Mouse (Mus musculus) megakaryocyte, adult 5-6 weeks (primary cell): Measurements from ENCODE around the gene Fgd2. TPM values are rescaled to one million over a fixed set of nuclear protein-coding genes. Genes with fewer than 3 reads are reported as not detected.

Experiments used
- ATAC-seq: 2 replicates; pipeline ENCODE4 v1.8.0; 2016; ENCODE audit warnings: mild to moderate bottlenecking, inconsistent platforms; ENCODE audit not compliant: poor library complexity, severe bottlenecking
- total RNA-seq, 2 experiments: library from RNA; stranded (forward) in 1 of 2; stranded (reverse) in 1 of 2; fragments of 153-499, 151-499 nt in 1 of 2; fragments of 221-1000, 200-1000 nt in 1 of 2; gene quantifications; 2 replicates each; pipeline versions ENCODE4 v1.2.3 to v1.2.4; 2015 to 2017

Gene Fgd2
- total RNA-seq, 2 experiments from 2014 or later = 44.8 to 48.0 TPM

DNA sequence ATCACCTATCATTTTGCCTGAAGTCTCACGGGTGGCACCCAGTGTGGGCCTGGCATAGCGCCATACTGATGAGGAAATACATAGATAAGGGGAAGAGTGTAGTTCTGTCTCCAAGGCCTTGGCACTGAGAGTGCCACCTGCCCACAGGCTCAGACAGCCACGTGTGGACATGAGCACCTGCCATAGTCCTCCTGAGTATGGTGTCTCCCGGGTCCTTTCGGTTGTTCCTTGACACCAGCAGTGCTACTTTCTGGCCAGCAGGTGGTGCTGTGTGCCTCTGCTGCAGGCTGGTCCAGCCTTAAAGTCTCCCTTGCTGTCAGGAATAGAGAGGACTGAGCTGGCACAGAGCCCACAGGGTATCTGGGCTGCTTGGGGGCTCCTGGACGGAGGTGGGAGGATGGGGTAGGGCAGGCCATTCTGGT is 36.1 kb downstream of the Fgd2 start:
- ATAC-seq = peak; percentile 37

- peak; percentile 29 for ATAC-seq
Measured at GRCm38 (mm10) chr17:29397480-29398433, 37.0 kb downstream of the Fgd2 start.

DNA sequence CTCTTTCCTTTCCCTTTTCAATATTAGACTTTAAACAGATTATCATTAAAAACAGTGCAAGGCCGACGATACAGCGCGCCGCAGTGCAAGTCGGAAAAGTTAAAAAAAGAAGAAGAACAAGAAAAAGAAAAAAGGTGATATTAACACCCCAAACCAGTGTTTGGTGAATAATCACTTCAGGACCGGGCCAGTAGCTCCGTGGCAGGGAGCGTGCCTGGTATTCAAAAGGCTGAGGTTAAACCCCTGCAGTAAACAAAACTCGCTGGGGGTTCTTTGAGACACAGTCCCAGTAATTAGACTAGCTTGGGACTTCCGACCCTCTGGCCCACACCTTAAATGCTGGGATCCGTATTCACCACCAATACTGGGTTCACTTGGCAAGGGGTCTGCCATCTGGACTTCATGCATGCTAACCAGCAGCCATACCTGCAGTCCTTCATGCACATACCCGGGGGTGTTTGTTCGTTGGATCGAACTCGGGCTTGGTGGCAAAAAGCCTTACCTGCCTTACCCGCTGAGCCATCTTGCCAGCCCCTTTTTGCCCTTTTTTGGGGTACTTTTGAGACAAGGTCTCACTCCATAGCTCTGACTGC is 37.8 kb downstream of the Fgd2 start:
- no peak for ATAC-seq

DNA sequence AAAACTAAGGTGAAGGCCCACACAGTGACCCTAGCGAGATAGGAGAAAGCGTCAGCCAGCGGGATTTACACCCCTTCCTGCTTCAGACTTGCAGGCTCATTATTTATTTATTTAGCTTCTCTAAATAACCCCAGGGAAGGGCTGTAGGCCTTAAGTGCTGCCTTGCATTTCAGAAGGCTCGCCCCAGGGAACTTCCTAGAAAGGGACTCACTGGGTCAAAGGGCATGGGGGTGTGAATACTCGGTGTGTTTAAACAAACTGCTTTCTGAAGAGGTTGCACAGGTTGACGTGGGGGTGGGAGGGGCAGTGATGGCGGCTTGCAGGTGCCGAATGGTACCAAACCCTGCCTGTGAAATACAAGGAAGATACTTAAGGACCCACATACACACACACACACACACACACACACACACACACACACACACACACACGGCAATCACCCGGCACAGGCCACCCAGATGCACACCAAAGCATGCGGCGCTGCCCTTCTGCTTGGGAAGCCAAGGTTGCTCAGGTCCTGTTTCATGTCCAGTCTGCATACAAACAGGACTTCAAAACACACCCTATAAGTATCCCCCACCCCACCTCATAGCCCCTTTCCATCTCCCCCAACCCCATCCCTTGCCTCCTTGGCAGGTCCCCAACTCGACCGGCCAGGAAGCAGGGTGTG is 38.7 kb downstream of the Fgd2 start:
- ATAC-seq = no peak

GRCm38 (mm10) chr17:29400044-29400443 is 39.3 kb downstream of the Fgd2 start:
- ATAC-seq = no peak

GRCm38 (mm10) chr17:29401741-29402268 is 41.1 kb downstream of the Fgd2 start:
- no peak for ATAC-seq

DNA sequence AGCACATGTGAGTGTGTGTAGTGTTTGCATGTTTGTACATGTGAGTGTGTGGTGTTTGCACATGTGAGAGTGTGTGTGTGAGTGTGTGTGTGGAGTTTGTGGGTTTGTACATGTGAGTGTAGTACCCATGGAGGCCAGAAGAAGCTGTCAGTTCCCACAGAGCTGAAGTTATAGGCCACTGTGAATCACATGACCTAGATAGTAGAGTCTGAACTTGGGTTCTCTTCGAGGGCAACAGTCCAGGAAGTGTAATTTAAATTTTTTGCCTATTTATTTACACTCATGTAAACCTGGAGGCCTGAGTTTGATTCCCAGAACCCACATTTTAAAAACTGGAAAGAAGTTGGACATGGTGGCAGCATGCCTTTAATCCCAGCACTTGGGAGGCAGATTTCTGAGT is 42.5 kb downstream of the Fgd2 start:
- no peak for ATAC-seq

DNA sequence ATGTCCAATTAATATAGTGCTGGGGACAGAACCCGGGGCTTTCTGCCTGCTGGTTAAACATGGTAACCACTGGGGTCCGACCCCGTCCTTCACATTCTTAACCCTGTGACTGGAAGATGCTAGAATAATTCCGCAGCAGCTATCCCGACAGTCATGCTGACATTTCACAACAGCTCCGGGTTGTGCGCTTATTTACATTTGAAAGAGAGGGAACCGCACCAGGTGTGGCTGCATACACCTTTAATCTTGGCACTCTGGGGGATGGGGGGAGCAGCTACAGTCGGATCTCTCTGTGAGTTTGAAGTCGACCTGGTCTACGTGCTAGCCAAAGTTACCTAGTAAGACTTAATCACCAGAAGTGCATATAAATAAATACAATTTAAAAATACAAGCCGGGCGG is 44.8 kb downstream of the Fgd2 start:
- no peak for ATAC-seq

DNA sequence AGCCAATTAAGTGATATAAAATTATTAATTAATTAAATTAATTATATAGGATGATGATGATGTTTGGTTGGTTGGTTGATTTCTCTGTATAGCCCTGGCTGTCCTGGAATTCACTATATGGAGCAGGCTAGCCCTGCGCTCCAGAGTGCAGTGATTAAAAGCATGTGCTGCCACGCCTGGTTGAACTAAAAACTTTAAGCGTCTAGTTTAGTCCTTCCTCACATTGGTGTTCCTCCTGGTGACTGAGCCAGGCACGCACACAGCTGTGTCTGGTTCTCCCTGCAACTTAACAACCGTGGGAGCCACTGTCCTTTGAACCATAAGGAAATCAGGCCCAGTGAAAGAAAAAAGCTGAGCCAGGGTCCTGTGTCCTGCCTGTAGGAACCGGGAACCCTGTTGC is 45.4 kb downstream of the Fgd2 start:
- no peak for ATAC-seq

DNA sequence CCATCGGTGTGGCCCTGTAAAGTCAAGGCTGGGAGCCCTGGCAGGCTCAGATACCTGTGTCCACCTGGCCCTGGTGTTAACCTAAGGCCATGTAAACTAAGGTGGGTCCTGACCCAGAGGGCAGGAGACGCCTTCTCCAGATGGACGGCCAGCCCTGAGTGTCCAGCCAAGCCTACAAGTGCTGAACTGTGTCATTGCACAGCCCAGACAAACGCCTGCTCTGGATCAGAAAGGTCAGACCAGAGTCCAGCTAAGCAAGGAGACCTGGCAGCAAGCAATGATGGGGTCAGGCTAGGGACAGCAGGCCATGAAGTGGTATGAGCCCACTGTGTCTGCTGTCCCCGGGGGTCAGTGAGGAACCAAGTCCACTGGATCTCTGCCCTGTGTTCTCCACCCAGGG is 46.7 kb downstream of the Fgd2 start:
- ATAC-seq = no peak

DNA sequence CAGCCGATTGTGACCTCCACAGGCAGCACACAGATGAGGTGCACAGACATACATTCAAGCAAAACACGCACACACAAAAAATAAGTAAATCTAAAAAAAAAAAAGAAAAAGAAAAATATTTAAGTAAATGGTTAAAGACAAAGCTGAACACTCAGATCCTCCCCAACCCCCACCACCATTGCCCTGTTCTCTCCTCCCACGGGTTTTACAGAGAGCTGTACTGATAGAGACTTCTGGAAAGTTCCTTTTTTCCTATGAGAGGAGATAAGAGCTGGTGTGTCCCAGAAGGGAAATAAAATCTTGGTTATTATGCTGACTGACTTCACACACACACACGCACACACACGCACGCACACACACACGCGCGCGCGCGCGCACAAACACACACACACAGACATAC is 47.6 kb downstream of the Fgd2 start:
- no peak for ATAC-seq

- ATAC-seq = no peak
Measured at GRCm38 (mm10) chr17:29409800-29410343, 49.2 kb downstream of the Fgd2 start.

GRCm38 (mm10) chr17:29411821-29412425 is 51.2 kb downstream of the Fgd2 start:
- no peak for ATAC-seq

DNA sequence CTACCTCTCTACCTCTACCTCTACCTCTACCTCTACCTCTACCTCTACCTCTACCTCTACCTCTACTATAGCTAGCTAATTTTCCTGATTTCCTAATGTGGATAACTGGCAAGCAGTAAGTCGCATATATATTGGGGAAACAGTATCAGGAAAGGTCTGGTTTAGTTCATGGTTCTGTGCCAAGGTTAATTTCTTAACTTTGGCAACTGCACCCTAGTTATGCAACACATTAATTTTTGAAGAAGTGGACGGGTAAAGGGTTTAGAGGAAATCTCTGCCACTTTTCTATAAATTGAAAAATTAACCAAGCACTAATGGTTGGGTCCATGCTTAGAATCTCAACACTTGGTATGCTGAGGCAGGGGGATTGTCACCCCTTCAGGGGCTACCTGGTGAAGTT is 53.9 kb downstream of the Fgd2 start:
- ATAC-seq = peak; percentile 33

DNA sequence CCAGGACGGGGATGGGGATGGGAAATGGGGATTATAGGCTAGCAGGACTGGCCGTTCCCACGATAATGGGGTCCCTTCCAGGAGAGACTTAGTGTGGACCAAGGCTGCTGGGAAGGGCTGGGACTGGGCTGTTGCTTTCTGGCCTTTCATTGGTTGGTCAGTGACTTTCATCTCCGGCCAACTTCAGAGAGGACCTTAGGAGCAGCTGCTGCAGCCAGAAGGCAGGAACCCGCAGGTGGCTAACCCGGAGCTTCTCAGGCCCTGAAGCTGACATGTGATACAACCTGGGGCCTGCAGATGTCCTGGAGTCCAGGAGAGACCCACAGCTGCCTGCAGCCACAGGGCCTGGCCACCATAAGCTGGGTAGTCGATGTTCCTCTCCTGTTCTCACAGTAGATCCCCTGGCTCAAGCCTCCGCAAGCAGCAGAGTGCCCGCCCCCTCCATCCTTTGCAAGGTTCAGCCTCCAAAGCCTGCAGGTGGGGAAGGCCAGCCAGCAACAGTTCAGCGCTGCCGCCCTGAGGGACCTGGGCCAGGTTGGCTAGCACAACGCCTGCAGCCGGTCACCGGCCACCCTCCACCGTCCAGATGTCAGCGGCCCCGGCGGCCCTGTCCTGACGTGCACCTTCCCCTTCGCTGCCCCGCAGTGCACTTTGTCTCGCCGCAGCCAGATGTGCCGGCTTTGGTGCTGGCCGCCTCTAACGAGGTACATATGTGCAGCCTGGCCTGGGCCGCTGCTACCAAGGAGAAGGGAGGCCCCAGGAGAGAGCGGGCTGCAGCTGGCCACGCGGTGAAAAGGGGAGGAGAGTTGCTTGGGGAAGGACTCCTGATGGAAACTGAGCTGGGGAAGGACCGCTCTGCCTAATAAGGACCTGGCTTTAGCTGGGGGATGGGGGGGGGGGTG is 55.3 kb downstream of the Fgd2 start:
- ATAC-seq = peak; percentile 59; the same call in 1 of the 2 replicates

- ATAC-seq = no peak
Measured at GRCm38 (mm10) chr17:29416757-29417156, 56.0 kb downstream of the Fgd2 start.

- ATAC-seq = no peak
Measured at GRCm38 (mm10) chr17:29418758-29419380, 58.2 kb downstream of the Fgd2 start.

DNA sequence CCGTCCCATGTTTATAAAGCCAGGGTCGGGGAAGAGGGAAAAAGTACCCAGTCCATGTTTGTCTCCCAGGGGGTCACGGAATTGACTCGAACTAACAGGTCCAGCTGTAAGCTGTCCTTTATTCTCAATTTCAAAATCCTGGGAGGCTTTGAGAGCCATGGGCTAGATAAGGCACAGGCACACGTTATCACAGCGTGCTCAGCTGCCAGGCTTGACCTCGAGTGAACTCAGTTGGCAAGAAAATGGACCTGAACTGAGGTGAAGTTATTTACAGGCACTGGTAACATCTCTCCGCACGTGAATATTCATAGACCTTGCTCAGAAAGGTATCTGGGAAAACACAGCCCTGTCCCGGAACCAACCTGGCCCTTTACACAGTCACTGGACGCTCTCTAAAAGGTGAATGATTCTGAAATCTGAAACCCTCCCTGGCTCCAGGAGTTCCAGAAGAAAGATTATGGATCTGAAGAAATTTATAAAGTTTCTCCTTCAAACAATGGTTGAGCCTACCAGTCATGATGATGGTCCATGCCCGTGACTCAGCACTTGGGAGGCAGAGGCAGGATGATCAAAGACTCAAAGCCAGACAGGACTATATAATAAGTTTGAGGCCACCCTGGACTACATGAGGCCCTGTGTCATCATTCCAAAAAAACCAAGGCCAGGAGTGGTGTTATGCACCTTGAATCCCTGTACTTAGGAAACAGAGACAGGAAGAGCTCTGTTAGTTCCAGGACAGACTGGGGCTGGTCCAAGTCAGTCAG is 59.4 kb downstream of the Fgd2 start:
- no peak for ATAC-seq
